Comparison of ENCODE assay signal across 8 mouse cellular contexts in the genomic region with DNA sequence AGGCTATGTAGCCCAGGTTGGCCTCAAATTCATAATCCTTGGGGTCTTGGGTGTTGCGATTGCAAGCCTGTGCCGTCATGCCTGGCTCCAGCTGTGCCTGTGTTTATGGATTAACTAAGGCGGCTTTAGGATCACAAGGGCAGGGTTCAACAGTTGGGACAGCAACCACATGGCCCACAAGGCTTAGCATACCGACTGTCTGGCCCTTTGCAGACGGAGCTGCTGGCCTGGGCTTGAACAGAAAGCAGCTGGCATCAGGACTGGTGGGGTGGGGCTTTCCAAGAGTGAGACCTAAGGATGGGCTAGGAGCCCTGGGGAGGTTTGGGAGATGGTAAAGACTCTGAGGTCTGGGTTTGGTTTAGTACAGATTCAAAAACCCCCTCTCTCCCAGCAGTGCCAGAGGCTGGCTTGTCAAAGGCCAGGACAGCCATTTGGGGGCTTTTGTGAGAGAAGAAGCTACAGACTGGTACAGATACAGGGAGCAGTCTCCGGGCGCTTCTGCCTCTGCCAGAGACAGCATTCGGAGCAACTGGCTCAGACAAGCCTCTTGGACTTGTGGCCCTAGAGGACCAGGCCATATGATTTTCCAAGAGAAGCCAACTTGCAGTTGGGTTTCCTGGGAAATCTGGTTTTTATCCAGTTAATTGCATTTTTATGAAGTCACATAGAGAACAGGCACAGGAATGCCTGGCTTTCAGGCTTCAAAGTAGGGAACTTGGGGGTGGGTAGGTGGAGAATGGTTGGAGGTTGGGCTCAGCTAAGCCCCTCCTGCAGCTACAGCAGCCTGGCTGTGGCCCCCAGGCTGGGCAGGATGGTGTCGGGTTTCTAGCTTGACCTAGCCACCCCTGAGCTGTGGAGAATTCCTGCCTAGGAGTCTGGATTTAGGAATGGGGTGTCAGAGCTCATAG. TPM values are rescaled to one million over a fixed set of nuclear protein-coding genes. Genes with fewer than 3 reads are reported as not detected.
DNase-seq lines count a peak whose midpoint lies in the region; ATAC-seq lines count a peak whose summit lies in the region.

No protein-coding gene starts in this region.

- H3K4me1 ChIP-seq in intestine, embryonic 16.5 days (ENCODE audit: control insufficient read depth, insufficient read depth, low read length) = peaks cover 31% of the 10 kb centered on the region
- H3K4me1 ChIP-seq in liver, embryonic 16.5 days (ENCODE audit: control insufficient read depth, low read depth, low read length) = peaks cover 42% of the 10 kb centered on the region

- WGBS in intestine, embryonic 16.5 days = 39% methylated on average over 9 of the region's 9 CpGs
- 60% methylated on average over 9 of the region's 9 CpGs for WGBS in liver, embryonic 16.5 days (ENCODE audit: insufficient replicate concordance)

- 0 out of 2 replicates have a peak overlapping the region, but pooled peaks have one; percentile 42 for H3K4me2 ChIP-seq in intestine, embryonic 16.5 days (ENCODE audit: low read depth, low read length)
- H3K4me2 ChIP-seq in liver, embryonic 16.5 days (ENCODE audit: low read depth, low read length) = peak overlapping the region; percentile 83

- DNase-seq in ES-CJ7 (ENCODE audit: low read depth, low spot score) = peak; percentile 60
- DNase-seq in NIH3T3 (ENCODE audit: low read depth) = peak; percentile 54
- DNase-seq in left cerebral cortex, adult 8-10 months (ENCODE audit: low spot score in 2 of 2) = no peak
- no peak for DNase-seq in thymus, adult 18-20 months
- no peak for DNase-seq in right cerebral cortex, postnatal 4 days
- no peak for DNase-seq in layer of hippocampus, adult 11-12 months (ENCODE audit: low spot score)

- H3K9me3 ChIP-seq in intestine, embryonic 16.5 days (ENCODE audit: control insufficient read depth, low read length) = no peaks in the 10 kb centered on the region
- H3K9me3 ChIP-seq in liver, embryonic 16.5 days (replicated peaks; ENCODE audit: control insufficient read depth, low read length) = no peaks in the 10 kb centered on the region

- peak; percentile 2; the same call in 1 of the 2 replicates for ATAC-seq in intestine, embryonic 16.5 days
- ATAC-seq in liver, embryonic 16.5 days (ENCODE audit: low read depth) = no peak

- H3K27ac ChIP-seq in intestine, embryonic 16.5 days (ENCODE audit: low read length) = peak overlapping the region; percentile 52
- peak overlapping the region; percentile 87 for H3K27ac ChIP-seq in liver, embryonic 16.5 days (ENCODE audit: low read length)

- no peak overlapping the region for H3K4me3 ChIP-seq in intestine, embryonic 16.5 days (ENCODE audit: low read length)
- H3K4me3 ChIP-seq in liver, embryonic 16.5 days (ENCODE audit: low read depth, low read length) = peak overlapping the region; percentile 46

- peak overlapping the region; percentile 24; the same call in 1 of the 2 replicates for H3K9ac ChIP-seq in intestine, embryonic 16.5 days (ENCODE audit: low read depth, low read length)
- peak overlapping the region; percentile 71 for H3K9ac ChIP-seq in liver, embryonic 16.5 days (ENCODE audit: low read depth, low read length)

- no peaks in the 10 kb centered on the region for H3K36me3 ChIP-seq in intestine, embryonic 16.5 days (ENCODE audit: control insufficient read depth, insufficient read depth, low read length)
- no peaks in the 10 kb centered on the region for H3K36me3 ChIP-seq in liver, embryonic 16.5 days (ENCODE audit: control insufficient read depth, insufficient read depth)

- no peaks in the 10 kb centered on the region for H3K27me3 ChIP-seq in intestine, embryonic 16.5 days (replicated peaks; ENCODE audit: control insufficient read depth, insufficient read depth, low read length)
- H3K27me3 ChIP-seq in liver, embryonic 16.5 days (ENCODE audit: control insufficient read depth, insufficient read depth, low read depth, low read length) = no peaks in the 10 kb centered on the region

RNA-seq across cellular contexts. Expression of a gene that starts 37.8 kb away (rescaled TPM):
- polyA plus RNA-seq in intestine, embryonic 16.5 days (2015; fragmentation: Nextera tagmentation; extraction: Ambion mirVana) = 0.88 and 1.0 TPM in 2 replicates
- 0.18 and 0.27 TPM in 2 replicates for polyA plus RNA-seq in liver, embryonic 16.5 days (2015; fragmentation: Nextera tagmentation; extraction: Ambion mirVana)
- 10 to 100 TPM; 65.9 to 78.9 (median 72.1) TPM for total RNA-seq in left cerebral cortex, adult 8-10 months (2022)

Comparison
In these comparisons a context has a peak if more than half of its experiments do, and no peak if none do; other contexts are left out.
1. DNase-seq: peak in ES-CJ7 (single experiment) and NIH3T3 (single experiment); none in left cerebral cortex, adult 8-10 months (0 of 2), thymus, adult 18-20 months (0 of 2), right cerebral cortex, postnatal 4 days (single experiment) and layer of hippocampus, adult 11-12 months (single experiment).